Mouse (Mus musculus): ENCODE measurements around the gene Diexf. TPM values are rescaled to one million over a fixed set of nuclear protein-coding genes. Genes with fewer than 3 reads are reported as not detected.

Gene Diexf
- polyA plus RNA-seq (2012; ENCODE audit: insufficient read depth, insufficient read length, missing spikeins), result 9.8 and 14.3 TPM in 2 replicates

DNA sequence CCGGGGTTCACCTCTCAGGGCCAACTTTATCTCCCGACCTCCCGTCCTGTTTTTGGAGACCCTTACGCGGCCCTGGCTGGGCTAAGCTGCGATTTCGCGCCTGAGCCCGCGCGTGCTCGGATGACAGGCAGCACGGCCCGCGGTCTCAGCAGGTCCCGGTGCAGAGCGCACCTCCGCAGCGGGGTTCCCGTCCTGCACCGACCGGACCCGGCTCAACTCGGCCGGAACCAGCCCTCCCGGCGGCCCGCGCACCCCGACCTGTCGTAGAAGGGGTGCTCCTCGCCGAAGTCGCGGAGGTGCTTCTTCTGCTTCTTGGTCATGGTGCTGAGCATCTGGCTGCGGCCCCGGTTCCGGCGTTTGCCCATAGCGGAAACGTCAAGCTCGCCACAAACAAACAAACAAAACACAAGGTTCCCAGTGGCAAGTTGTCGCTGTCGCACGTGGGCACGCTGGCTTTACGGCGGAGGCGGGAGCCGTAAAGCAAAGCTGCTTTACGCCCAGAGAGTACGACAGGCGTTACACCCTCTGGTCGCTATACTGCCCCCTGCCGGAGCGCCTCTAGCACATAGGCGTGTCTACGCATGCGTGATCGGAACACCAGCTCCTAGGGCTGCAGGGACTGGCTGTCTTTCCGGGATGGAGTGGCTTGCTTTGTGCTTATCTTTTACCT, at the start of gene Diexf:
TSS of gene Diexf (minus strand) at position 487 of the 670 bp plus-strand sequence.
- TF ChIP-seq POLR2A (IDR thresholded peaks at IDR 0.05; ENCODE audit: borderline replicate concordance, low read depth, low read length), result no peak
- TF ChIP-seq CTCF (IDR thresholded peaks at IDR 0.05; ENCODE audit: low read depth, low read length), result peak; percentile 56
- H3K4me3 ChIP-seq (ENCODE audit: insufficient read depth, low read length), result peak within 1 kb of the TSS; percentile 94

DNA sequence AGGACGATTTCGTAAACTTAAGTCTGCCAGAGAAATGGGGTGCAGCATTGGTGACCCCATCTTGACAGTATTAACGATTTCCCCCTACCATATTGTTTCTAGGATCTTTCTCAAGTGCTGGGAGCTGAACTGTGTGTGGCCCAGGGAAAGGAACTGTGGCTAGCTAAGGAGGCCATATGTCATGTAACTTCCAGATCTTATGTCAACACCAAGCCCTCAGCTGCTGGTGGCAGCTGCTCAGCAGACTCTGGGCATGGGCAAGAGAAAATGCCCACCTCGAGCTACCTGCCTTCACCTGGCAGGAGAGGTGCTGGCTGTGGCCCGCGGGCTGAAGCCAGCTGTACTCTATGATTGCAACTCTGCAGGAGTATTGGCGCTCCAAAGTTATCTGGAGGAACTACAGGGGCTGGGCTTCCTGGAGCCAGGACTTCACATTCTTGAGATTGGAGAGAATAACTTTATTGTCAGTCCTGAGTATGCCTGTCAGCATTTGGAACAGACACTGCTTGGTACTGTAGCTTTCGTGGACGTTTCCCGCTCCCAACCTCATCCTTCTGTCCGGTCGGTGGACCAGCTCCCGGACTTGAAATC, 44.2 kb upstream of the Diexf start:
- 0 out of 2 replicates have a peak overlapping the region, but pooled peaks have one; percentile 66 for H3K27ac ChIP-seq (ENCODE audit: insufficient read depth, low read depth, low read length)
- no peak for TF ChIP-seq CTCF (IDR thresholded peaks at IDR 0.05; ENCODE audit: low read depth, low read length)
- TF ChIP-seq POLR2A (IDR thresholded peaks at IDR 0.05; ENCODE audit: borderline replicate concordance, low read depth, low read length), result no peak
- H3K4me3 ChIP-seq (ENCODE audit: insufficient read depth, low read length), result peak overlapping the region; percentile 74
- H3K4me1 ChIP-seq (ENCODE audit: control insufficient read depth, insufficient read depth, low read length), result peaks cover 23% of the 10 kb centered on the region

More for the DNA sequence above, at the start of gene Diexf:
- Histone ChIP-seq H3K4me1 (ENCODE audit: control insufficient read depth, insufficient read depth, low read length) (peaks cover 12% of the 10 kb centered on the region), H3K27ac (ENCODE audit: insufficient read depth, low read depth, low read length) (peak within 1 kb of the TSS; percentile 59)

DNA sequence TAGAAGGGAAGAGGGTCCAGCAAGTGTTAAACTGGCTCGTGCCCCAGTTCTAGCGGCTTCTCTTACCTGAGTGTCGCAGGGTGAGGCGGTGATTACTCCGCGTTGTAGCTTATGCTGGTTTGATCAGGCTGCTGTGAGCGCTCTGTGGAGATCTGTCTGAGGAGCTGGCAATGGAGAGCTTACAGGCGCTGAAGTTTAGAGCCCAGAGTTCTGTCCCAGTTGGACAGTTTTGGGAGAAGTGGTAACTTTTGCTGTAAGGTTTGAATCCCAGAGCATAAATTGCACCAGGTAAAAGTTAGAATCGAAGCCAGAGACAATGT, 43.7 kb upstream of the Diexf start:
- TF ChIP-seq POLR2A (IDR thresholded peaks at IDR 0.05; ENCODE audit: borderline replicate concordance, low read depth, low read length) (no peak), CTCF (IDR thresholded peaks at IDR 0.05; ENCODE audit: low read depth, low read length) (no peak)
- H3K4me3 ChIP-seq (ENCODE audit: insufficient read depth, low read length), result peak overlapping the region; percentile 74
- peaks cover 23% of the 10 kb centered on the region for H3K4me1 ChIP-seq (ENCODE audit: control insufficient read depth, insufficient read depth, low read length)
- H3K27ac ChIP-seq (ENCODE audit: insufficient read depth, low read depth, low read length), result peak overlapping the region; percentile 66

DNA sequence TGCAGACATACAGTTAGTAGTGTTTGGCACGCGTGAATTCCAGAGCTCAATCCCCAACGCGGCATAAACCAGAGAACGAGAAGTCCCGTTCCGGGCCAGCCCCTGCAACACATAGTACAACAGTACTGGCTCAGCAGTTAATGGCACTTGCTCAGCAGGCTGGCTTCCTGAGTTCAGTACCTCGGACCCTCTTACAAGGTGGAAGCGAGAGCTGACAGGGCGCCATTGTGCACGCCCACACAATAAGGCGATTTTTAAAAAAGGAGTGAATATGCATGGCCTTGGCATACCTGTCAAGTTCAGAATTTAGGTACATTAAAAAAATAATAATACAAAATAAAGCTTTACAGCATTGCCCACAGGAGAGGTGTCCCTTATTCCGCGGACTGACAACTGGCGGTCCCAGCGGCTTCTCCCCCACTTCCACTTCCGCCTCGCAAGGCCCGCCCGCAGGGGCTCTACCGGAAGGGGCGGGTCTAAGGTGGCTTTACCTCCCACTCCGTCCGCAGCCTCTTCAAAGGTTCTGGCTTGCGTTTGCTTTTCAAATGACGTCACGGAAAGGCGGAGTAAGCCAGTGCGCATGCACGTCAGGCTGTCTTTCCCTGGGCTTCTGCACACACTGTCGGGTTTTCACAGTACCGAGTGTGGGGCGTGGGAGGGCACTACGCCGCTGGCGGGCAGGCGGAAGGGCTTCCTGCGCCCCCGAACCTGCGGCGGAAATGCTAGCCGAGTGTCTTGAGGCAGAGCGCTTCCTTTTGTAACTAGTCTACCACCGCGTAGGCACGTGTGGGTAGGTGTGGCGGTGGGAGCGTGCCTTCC, 43.1 kb upstream of the Diexf start:
- peak overlapping the region; percentile 66 for H3K27ac ChIP-seq (ENCODE audit: insufficient read depth, low read depth, low read length)
- peaks cover 23% of the 10 kb centered on the region for H3K4me1 ChIP-seq (ENCODE audit: control insufficient read depth, insufficient read depth, low read length)
- H3K4me3 ChIP-seq (ENCODE audit: insufficient read depth, low read length), result peak overlapping the region; percentile 74
- TF ChIP-seq POLR2A (IDR thresholded peaks at IDR 0.05; ENCODE audit: borderline replicate concordance, low read depth, low read length) (no peak), CTCF (IDR thresholded peaks at IDR 0.05; ENCODE audit: low read depth, low read length) (no peak)

DNA sequence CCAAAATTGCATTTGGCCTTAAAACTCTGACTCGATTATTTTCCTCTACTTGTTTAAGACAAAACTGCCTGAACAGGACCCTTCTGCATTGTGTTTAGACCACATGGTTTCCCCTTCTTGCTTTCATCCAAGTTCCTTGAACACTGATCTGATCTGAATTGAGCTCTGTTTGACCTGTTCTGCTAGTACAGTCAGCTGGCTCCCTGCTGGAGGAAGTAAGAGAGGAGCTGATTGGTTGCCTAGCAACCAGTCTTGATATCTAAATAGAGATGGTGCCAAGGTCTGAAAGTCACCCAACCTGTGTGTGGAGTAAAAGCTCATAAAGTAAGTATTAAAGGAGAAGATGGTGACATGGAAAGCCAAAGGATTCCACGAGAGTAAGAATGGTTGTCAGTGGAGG, 39.8 kb upstream of the Diexf start:
- TF ChIP-seq CTCF (IDR thresholded peaks at IDR 0.05; ENCODE audit: low read depth, low read length), result no peak
- no peak for TF ChIP-seq POLR2A (IDR thresholded peaks at IDR 0.05; ENCODE audit: borderline replicate concordance, low read depth, low read length)
- no peak overlapping the region for H3K4me3 ChIP-seq (ENCODE audit: insufficient read depth, low read length)
- H3K27ac ChIP-seq (ENCODE audit: insufficient read depth, low read depth, low read length), result no peak overlapping the region

DNA sequence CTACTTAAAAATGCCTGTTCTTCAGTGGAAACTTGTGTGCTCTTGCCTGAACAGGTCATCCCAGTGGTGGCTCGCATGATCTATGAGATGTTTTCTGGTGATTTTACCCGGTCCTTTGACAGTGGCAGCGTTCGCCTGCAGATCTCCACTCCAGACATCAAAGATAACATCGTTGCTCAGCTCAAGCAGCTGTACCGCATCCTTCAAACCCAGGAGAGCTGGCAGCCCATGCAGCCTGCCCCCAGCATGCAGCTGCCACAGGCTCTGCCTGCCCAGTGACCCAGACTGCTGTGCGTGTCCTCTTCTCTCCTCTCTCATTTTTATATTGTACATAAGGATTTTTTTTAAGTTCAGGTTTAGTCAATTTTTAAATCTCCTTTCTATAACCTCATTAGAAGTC, 39.2 kb upstream of the Diexf start:
- Histone ChIP-seq H3K4me3 (ENCODE audit: insufficient read depth, low read length) (no peak overlapping the region), H3K4me1 (ENCODE audit: control insufficient read depth, insufficient read depth, low read length) (peaks cover 16% of the 10 kb centered on the region), H3K27ac (ENCODE audit: insufficient read depth, low read depth, low read length) (no peak overlapping the region)
- no peak for TF ChIP-seq POLR2A (IDR thresholded peaks at IDR 0.05; ENCODE audit: borderline replicate concordance, low read depth, low read length)
- no peak for TF ChIP-seq CTCF (IDR thresholded peaks at IDR 0.05; ENCODE audit: low read depth, low read length)

More for the DNA sequence above, 39.8 kb upstream of the Diexf start:
- H3K4me1 ChIP-seq (ENCODE audit: control insufficient read depth, insufficient read depth, low read length), result peaks cover 21% of the 10 kb centered on the region

DNA sequence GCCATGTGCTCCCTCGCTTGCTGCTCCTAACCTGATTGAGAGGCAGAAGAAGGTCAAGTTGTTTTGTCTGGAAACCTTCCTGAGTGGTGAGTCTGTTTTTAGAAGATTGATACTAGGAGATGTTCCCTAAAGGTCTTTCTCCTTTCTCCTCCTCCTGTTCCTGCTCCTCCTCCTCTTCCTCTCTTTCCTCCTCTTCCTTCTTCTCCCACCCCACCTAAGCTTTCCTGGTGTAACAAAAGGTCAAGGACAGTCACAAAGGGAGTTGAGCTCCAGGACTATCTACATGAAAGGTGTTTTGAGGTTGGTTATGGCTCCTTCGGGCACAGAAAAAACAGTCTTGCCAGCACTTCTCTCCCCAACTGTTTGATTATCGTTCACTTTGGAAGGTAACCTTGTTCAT, 37.7 kb upstream of the Diexf start, which contains the start of gene A130010J15Rik:
TSS of gene A130010J15Rik (plus strand) at position 301 of the 400 bp plus-strand sequence.
- no peak within 1 kb of the TSS for H3K4me3 ChIP-seq (ENCODE audit: insufficient read depth, low read length)
- no peak within 1 kb of the TSS for H3K27ac ChIP-seq (ENCODE audit: insufficient read depth, low read depth, low read length)
- TF ChIP-seq CTCF (IDR thresholded peaks at IDR 0.05; ENCODE audit: low read depth, low read length) (no peak), POLR2A (IDR thresholded peaks at IDR 0.05; ENCODE audit: borderline replicate concordance, low read depth, low read length) (no peak)
- peaks cover 13% of the 10 kb centered on the region for H3K4me1 ChIP-seq (ENCODE audit: control insufficient read depth, insufficient read depth, low read length)

DNA sequence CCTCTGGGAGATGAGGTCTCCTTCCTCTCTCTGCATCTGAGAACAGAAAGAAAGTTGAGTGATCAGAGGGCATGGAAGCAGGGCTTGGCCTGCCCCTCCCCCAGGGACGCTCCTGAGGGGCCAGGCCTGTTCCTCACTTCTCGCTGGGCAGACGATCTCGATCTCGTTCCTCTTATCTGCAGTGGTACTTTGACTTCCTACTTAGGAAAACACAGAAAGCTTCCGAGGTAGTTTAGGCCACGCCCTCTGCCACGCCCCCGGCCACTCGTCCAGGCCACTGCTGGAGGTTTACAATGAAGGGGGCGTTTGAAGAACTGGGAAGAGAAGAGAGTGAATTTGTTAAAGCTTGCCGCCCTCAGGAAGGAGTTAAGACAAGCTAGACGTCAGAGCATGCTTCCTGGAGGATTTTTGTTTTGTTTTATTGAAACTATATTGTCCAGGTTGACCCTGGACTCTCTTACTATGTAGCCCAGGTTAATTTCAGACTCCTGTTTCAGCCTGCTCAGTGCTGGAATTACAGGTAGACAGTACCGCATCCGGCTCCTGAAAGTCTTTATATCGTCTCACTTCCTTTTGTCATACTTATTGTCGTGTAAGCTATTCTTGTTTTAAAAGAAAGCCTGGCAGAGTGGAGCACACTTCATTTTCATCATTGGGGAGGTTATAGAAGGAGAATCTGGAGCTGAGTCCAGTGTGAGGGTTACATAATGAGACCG, 30.4 kb upstream of the Diexf start:
- no peak overlapping the region for H3K4me3 ChIP-seq (ENCODE audit: insufficient read depth, low read length)
- TF ChIP-seq CTCF (IDR thresholded peaks at IDR 0.05; ENCODE audit: low read depth, low read length) (no peak), POLR2A (IDR thresholded peaks at IDR 0.05; ENCODE audit: borderline replicate concordance, low read depth, low read length) (no peak)
- H3K4me1 ChIP-seq (ENCODE audit: control insufficient read depth, insufficient read depth, low read length), result peaks cover 23% of the 10 kb centered on the region
- peak overlapping the region; percentile 15 for H3K27ac ChIP-seq (ENCODE audit: insufficient read depth, low read depth, low read length)

DNA sequence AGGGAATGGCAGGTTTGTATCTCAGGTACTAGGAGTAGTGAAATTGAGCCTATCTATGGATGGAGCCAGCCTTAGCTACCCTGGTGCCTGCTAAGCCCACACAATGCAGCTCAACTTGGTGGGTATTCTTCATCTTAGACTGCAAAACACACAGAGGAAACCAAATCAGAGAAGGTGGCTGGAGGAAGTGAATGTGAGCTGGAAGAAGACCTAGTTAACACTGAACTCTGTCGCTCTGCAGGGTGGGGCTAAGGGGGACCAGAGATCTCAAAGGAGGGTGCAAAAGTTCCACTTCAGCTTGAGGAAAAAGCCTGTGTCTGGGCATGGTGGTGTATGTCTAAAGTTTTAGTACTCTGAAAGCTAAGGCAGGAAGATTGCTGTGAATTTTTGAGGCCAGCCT, 29.5 kb upstream of the Diexf start:
- TF ChIP-seq CTCF (IDR thresholded peaks at IDR 0.05; ENCODE audit: low read depth, low read length) (no peak), POLR2A (IDR thresholded peaks at IDR 0.05; ENCODE audit: borderline replicate concordance, low read depth, low read length) (no peak)
- Histone ChIP-seq H3K27ac (ENCODE audit: insufficient read depth, low read depth, low read length) (peak overlapping the region; percentile 15; the same call in 1 of the 2 replicates), H3K4me3 (ENCODE audit: insufficient read depth, low read length) (no peak overlapping the region), H3K4me1 (ENCODE audit: control insufficient read depth, insufficient read depth, low read length) (peaks cover 23% of the 10 kb centered on the region)
